Mouse (Mus musculus): ENCODE data around the gene Hdac10. TPM values are rescaled to one million over a fixed set of nuclear protein-coding genes. Genes with fewer than 3 reads are reported as not detected.

Gene Hdac10
- polyA plus RNA-seq, 1 experiment from 2014 or later = 15.0 TPM

- no peak for TF ChIP-seq CTCF (IDR thresholded peaks at IDR 0.05)
- ChIA-PET CTCF (interaction anchor here (0.8 to 1.7 kb wide), 4 partner anchors 9 to 27 kb away, joined by 3 to 6 read pairs (median 4); partner anchors contain the start of genes Mapk12 and Tubgcp6), POLR2A (interaction anchor here (0.7 to 1.5 kb wide), 7 partner anchors 11 to 61 kb away, joined by 3 to 9 read pairs (median 4); partner anchors contain the start of genes Hdac10 and Tubgcp6)
- in situ Hi-C loops (cut with MboI; ENCODE audit: low pct_unique_long_range_greater_than_20kb) = no loop called here
- no peak for DNase-seq (ENCODE audit: low read depth, low spot score)
- no peaks in the 10 kb centered on the region for H3K27me3 ChIP-seq
- ATAC-seq = no peak
Measured at GRCm38 (mm10) chr15:89149271-89150040, 21.0 kb upstream of the Hdac10 start, which contains the start of gene Mapk11. TSS of gene Mapk11 (minus strand) at chr15:89149628.

DNA sequence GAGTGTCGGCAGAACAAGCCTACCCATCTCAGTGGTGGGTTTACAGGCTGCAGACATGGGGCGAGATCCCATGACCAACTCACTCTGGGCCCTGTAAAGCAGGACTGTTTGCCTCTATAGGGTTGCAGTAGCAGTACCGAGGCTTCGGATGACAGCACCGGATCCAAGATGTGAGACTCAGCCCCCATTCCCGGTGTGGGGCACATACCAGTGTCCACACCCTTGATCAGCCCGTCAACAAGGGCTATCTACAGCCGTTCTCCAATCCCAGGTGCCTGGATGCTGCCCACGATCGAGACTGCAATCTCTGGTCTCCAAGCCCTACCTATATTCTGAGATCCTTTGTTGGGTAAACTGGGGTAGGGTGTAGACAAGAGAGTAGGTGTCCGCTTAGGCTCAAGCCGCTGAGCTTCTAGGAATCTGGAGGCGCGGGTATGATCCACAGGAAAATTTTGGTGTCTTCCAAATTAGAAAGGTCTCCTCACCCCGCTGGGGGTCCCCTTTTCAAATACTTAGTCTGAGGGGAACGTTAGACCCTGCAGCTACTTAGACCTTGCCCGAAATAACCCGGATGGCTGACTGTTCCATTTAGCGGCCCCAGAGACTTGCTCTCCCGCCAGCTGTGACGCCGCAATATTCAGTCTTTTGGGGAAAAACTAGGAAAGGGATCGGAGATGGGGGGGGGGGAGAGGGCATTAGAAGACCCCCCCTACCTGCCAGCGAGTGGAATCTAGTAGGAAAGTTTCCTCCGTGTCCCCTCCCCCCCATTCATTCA, 20.2 kb upstream of the Hdac10 start:
- no peak for TF ChIP-seq CTCF (IDR thresholded peaks at IDR 0.05)
- no peaks in the 10 kb centered on the region for H3K27me3 ChIP-seq
- no peak for ATAC-seq
- CTCF ChIA-PET = interaction anchor here (1.2 to 1.3 kb wide), 2 partner anchors 16 to 21 kb away, joined by 3 read pairs; no protein-coding TSS in a partner anchor
- no peak for DNase-seq (ENCODE audit: low read depth, low spot score)
- in situ Hi-C loops (cut with MboI; ENCODE audit: low pct_unique_long_range_greater_than_20kb) = no loop called here
- POLR2A ChIA-PET = interaction anchor here (1.0 to 1.5 kb wide), 5 partner anchors 12 to 62 kb away, joined by 3 to 9 read pairs (median 4); partner anchors contain the start of gene Hdac10

DNA sequence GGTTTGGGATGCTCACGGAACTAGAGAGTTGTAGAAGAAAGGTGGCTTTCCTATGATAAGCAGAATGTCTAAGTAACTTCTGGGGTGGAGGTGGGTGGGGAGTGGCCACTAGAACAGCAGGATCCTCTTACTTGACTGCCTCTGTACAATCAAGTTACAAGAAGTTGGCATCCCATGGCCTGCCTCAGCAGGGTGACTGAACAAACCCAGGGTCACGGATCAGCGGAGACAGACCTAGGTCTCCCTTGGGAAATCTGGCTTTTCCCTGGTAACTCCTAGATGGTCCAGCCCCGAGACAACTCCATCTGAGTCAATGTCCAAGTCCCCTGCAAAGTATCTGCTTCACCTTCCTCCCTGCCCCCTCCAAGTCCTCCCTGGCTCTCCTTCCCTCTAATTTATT, 19.4 kb upstream of the Hdac10 start:
- ChIA-PET POLR2A (no interaction called here), CTCF (no interaction called here)
- H3K27me3 ChIP-seq = no peaks in the 10 kb centered on the region
- peak; percentile 53 for DNase-seq (ENCODE audit: low read depth, low spot score)
- peak; percentile 13 for ATAC-seq
- no peak for TF ChIP-seq CTCF (IDR thresholded peaks at IDR 0.05)
- in situ Hi-C loops (cut with MboI; ENCODE audit: low pct_unique_long_range_greater_than_20kb) = no loop called here

DNA sequence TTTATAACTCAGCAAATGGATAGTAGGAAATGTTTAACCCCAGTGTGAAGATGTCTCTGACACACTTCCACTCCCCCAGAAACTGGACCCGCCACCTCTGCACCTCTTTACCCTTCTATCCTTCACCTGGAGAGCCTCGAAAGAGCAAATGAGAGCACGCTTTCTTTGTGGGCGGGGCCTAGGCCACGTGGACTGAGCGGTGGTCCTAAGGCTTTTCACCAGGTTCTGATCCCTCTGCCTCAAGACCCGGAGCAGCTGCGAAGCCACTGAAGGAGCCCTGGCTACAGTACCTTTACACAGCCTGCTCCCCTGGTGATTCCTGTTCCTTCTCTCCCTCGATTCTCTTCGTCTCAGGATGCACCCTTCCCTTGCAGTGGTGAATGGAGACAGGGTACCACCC, 19.0 kb upstream of the Hdac10 start:
- ChIA-PET CTCF (no interaction called here), POLR2A (no interaction called here)
- no peak for TF ChIP-seq CTCF (IDR thresholded peaks at IDR 0.05)
- in situ Hi-C loops (cut with MboI; ENCODE audit: low pct_unique_long_range_greater_than_20kb) = no loop called here
- ATAC-seq (no peak), DNase-seq (ENCODE audit: low read depth, low spot score) (no peak)
- H3K27me3 ChIP-seq = no peaks in the 10 kb centered on the region

DNA sequence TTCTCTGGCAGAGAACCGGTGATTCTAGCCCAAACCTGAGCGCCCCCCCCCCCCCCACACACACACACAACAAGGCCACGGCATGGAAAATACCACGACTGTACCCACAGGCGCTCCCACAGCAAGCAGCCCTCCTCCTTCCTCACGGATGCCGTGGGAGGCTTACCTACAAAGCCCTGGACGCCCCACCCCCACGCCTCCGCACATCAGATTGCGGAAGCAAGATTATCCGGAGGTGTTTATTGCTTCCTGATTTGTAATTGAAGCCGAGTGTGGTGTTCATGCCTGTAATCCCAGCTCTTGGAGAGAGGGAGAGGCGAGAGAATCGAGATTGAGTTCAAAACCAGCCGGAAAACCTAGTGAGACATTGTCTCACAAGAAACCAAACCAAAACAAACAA, 18.5 kb upstream of the Hdac10 start:
- in situ Hi-C loops (cut with MboI; ENCODE audit: low pct_unique_long_range_greater_than_20kb) = no loop called here
- POLR2A ChIA-PET = no interaction called here

GRCm38 (mm10) chr15:89146537-89146936, 18.0 kb upstream of the Hdac10 start:
- DNase-seq (ENCODE audit: low read depth, low spot score) (no peak), ATAC-seq (no peak)
- in situ Hi-C loops (cut with MboI; ENCODE audit: low pct_unique_long_range_greater_than_20kb) = no loop called here
- H3K27me3 ChIP-seq = no peaks in the 10 kb centered on the region
- ChIA-PET POLR2A (no interaction called here), CTCF (no interaction called here)
- TF ChIP-seq CTCF (IDR thresholded peaks at IDR 0.05) = no peak

More for the DNA sequence above, 18.5 kb upstream of the Hdac10 start:
- DNase-seq (ENCODE audit: low read depth, low spot score) (no peak), ATAC-seq (no peak)
- no peak for TF ChIP-seq CTCF (IDR thresholded peaks at IDR 0.05)
- CTCF ChIA-PET = no interaction called here
- no peaks in the 10 kb centered on the region for H3K27me3 ChIP-seq

DNA sequence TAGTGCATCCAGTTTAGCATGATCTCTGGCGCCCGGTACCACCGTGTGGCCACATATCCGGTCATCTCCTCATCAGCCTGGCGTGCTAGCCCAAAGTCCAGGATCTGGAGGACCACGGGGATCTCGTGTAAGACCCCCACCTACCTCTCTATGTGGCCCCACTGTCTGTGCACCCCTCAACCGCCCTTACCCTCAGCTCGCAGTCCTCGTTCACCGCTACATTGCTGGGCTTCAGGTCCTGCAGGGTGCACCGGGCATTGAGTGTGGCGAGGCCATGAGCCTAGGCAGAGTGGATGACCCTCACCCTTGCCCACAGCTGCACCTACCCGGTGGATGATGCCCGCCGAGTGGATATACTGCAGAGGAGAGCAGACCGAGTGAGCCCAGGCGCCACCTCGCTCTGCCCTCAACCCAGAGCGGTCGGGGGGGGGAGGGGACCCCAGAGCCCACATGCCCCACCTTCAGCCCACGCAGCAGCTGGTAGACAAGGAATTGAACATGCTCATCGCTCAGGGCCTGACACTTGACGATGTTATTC, 17.4 kb upstream of the Hdac10 start:
- in situ Hi-C loops (cut with MboI; ENCODE audit: low pct_unique_long_range_greater_than_20kb) = no loop called here
- ChIA-PET POLR2A (no interaction called here), CTCF (no interaction called here)
- DNase-seq (ENCODE audit: low read depth, low spot score) (no peak), ATAC-seq (no peak)
- H3K27me3 ChIP-seq = no peaks in the 10 kb centered on the region
- TF ChIP-seq CTCF (IDR thresholded peaks at IDR 0.05) = no peak

DNA sequence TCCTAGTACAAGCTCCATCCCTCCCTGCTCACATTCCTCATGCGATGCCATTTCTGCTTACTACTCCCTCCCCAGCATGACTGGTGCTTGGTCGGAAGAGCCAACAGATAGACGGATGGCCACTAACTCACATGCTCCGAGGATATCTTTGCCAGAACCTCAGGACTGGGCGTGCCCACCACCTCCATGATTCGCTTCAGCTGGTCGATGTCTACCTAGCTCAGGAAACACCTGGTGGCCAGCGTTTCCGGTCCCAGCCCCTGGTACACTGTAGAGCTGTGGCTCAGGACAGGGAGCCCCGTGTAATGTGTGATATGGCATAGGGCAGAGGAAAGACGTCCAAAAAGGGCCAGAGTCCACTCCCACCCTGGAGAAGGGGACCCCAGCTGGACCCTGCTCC, 16.5 kb upstream of the Hdac10 start:
- in situ Hi-C loops (cut with MboI; ENCODE audit: low pct_unique_long_range_greater_than_20kb) = no loop called here
- POLR2A ChIA-PET = no interaction called here
- TF ChIP-seq CTCF (IDR thresholded peaks at IDR 0.05) = no peak
- DNase-seq (ENCODE audit: low read depth, low spot score) (no peak), ATAC-seq (no peak)
- CTCF ChIA-PET = no interaction called here
- no peaks in the 10 kb centered on the region for H3K27me3 ChIP-seq

GRCm38 (mm10) chr15:89143134-89143533, 14.6 kb upstream of the Hdac10 start:
- DNase-seq (ENCODE audit: low read depth, low spot score) (no peak), ATAC-seq (no peak)
- TF ChIP-seq CTCF (IDR thresholded peaks at IDR 0.05) = no peak
- ChIA-PET POLR2A (no interaction called here), CTCF (interaction anchor here (1.7 kb wide), 1 partner anchor 68 kb away, joined by 3 read pairs; the partner anchor contains the start of gene Ppp6r2)
- H3K27me3 ChIP-seq = no peaks in the 10 kb centered on the region
- in situ Hi-C loops (cut with MboI; ENCODE audit: low pct_unique_long_range_greater_than_20kb) = no loop called here

DNA sequence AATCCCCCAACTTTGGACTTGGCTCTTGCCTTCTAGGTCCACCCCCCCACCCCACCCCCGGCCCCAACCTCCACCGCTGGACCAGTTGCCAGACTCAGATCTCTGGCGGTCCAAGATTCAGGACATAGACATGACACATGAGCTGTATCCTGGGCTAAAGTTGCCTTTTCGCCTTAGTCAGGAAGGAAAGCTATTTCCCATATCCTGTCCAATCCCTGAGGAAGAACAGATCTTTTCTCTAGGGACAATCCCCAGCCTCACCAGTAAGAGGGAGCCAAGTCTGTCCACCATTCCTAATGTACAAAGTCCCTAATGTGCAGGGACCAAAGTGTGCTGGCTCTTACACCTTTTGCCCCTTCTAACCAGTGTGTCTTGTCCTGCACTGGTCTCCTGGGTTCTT, 13.4 kb upstream of the Hdac10 start:
- in situ Hi-C loops (cut with MboI; ENCODE audit: low pct_unique_long_range_greater_than_20kb) = no loop called here
- no peak for TF ChIP-seq CTCF (IDR thresholded peaks at IDR 0.05)
- ATAC-seq (no peak), DNase-seq (ENCODE audit: low read depth, low spot score) (no peak)
- CTCF ChIA-PET = interaction anchor here (1.2 to 1.7 kb wide), 3 partner anchors 11 to 69 kb away, joined by 3 to 4 read pairs (median 3); partner anchors contain the start of genes Dennd6b and Ppp6r2
- POLR2A ChIA-PET = interaction anchor here (0.5 to 0.6 kb wide), 2 partner anchors 30 to 62 kb away, joined by 3 read pairs; no protein-coding TSS in a partner anchor
- H3K27me3 ChIP-seq = no peaks in the 10 kb centered on the region
